Mouse (Mus musculus): ENCODE measurements around the gene Slc6a16. TPM values are rescaled to one million over a fixed set of nuclear protein-coding genes. Genes with fewer than 3 reads are reported as not detected.

The Slc6a16 gene
- polyA plus RNA-seq (2012; rRNA removed): 2.1 and 2.2 TPM in 2 replicates

DNA sequence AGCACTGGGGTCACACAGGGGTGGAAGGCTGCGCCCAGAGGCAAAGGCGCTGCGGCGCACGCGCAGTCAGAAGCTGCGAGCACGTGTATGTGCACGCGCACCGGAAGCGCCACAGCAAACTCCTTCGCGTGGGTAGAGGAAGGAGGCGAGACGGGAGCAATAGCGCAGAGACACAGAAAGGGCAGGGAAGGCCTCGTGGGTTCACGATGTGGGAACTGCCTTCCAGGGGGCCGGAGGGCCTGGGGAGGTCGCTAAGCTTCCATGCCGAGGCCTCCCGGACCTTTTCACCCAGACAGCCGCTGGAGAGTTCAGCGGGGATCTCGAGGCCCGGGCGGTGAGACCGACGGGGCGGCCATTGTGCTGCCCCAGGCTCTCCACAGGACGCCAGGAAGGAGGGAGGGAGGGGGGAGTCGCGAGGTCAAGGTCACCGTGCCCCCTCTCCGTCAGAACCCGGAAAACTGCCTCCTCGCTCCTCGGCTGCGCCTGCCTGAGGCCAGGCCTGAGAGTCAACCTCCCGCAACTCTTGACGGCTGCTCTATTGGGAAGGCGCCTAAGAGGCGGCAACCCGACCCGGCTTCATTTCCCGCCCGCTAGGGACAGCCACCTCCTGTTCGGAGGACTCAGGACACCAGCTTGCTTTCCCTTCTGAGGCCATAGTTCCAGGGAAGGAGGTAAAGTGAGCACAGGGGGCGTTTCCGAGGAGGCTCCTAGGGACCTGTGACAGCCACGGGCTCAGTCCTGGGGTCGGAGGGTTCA lies at the start of gene Slc6a16:
Gene Slc6a16 (plus strand): TSS at position 453 of the 756 bp plus-strand sequence.

DNA sequence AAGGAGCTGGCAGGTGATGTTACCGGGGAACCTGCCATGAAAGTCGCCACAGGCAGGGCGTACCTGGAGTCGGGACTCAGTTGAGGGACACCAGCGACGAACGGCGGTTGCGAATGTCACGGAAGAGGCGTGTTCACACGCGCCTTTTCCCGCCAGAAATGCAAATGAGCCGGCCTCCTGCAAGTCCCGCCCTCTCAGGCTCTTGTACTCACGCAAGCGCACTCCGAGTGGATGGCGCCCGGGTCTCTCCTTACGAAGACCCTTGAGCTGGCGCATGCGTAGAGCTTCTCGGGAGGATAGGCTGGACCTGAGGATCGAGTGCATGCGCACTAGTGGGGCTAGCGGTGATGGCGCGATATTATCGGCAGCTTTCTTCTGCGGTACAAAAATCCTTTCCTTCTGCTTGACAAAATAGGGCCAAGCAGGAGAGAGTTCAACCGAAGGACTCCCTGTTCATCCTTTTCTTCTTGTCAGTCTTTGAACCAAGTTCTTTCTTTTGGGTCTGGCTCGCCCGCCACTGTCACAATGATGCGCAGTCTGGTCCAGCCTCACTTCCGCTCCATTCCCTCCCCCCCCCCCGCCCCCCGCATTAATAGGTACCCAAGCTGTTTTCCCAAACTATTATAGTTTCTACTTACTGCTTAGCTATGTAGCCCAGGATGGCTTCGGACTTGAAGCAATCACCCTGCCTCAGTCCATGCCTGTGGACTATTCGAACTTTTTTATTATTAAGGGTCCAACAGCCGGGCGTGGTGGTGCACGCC lies 36.3 kb upstream of the Slc6a16 start, which contains the start of gene Ccdc155:
Gene Ccdc155 (minus strand): TSS at position 513 of the 764 bp plus-strand sequence.

DNA sequence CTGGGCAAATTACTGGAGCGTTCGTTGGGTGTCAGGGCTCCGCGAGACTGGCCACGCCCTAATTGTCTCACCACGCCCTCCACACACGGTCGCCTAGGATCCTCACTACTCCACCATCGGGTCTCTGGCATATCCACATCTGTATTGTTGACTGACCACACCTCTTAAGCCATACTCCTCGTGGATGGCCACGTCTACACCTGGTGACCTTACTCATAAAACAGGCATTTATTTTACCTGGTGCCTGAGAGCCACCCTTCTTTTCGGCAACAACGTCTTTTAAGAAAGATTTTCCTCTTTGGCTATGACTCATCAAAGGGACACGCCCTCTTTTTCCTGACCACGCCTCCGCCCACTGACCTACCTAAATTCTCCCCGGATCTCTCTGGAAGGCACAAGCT lies 29.0 kb upstream of the Slc6a16 start, which contains the start of gene Dkkl1:
Gene Dkkl1 (minus strand): TSS at position 297 of the 401 bp plus-strand sequence.

DNA sequence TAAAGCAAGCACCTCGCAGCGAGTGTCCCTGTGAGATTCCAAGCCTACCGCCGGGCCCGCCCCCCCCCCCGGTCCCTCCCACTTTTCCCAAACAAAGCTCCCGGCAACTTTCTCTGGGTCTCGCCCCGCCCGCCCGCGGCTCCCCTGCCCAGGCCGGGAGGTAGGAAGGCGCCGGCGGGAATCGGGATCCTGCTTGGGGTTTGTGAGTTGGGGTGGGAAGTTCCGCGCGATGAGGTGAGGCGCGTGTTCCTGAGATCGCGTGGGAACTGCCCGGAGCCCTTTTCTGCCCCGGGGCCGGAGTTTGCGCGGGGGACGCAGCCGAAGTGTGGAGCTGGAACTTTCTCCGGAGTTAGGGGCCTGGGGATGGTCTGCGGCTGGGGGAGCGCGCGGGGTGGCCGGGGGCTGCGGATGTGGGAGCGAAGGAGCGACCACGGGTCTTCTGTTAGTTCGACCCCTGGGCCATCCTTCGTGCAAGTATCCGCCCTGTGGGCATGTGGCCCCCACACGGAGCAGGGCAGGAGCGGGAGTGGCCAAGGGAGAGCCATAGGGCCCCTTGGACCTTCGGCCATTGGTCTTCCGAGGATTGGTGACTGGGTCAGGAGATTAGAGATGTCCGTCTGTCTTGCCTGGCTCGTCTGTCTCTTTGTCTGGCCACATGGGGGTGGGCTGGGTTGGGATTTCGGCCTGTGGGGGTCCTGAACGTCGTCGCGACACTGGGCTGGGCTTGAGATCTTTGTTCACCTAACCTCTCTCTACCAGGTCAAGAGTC lies 25.0 kb upstream of the Slc6a16 start, which contains the start of gene Tead2:
Gene Tead2 (plus strand): TSS at position 81 of the 769 bp plus-strand sequence.

DNA sequence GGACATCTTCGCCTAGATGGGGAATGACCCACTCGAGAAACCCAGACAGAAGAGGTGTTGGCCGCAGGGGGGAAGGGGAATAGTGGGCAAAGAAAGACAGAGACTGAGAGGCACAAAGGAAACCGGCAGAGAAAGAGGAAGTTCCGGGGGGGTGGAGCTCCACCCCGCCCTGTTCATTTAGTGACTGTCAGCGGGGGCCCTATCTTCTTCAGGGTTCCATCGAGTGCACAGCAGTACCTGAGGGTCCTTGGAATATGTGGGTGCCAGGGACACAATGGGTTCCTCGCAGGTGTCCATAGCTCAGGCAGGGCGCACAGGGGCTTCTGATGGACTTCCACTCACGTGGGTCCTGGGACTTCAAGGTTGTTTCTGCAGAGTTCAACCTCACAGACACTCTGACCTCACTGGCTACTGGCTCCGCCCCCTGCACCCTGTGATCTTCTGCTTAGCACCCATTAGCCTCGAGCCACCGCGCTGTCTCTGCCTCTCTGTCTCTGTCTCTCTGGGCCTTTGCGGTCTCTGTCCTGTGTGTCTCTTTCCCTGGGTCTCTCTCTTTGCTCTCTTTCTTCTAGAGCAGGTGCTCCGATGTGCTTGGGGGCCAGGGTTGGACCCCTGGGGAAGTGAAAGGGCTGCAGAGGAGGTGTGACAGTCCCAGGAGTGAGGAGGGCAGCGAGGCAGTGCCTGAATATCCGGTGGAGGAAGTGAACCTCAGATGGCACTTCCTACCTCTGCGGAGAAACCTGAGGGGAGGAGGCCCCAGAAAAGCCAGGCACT lies 2.0 kb upstream of the Slc6a16 start, which contains the start of gene Cd37:
Gene Cd37 (minus strand): TSS at position 393 of the 774 bp plus-strand sequence.

DNA sequence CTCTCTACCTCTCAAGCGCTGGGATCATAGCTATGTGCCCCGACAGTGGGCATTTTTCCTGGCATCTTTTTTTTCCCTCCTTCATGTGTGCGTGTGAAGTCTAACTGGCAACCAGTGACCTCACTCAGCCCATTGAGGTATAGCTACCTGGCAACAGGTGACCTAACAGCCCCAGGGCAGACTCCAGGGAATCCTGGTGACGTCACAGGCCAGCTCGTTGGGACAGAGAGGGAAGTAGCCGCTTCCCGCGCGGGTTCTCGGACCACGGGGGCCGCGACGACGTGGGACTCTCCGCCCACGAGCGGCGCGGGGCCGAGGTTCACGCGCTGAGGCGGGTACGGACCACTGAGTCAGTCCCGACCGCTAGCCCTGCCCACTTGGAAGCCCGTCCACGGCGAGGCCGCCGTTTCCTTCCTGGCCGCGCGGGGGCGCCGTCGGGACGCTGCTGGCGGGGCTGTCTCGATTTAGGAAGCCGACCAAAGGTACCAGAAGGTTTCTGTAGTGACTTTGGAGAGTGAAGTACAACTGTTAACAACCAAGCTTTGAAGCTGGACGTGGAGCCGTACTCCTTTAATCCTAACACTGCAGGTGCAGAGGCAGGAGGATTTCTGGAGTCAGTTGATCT lies 36.4 kb downstream of the Slc6a16 start, which contains the start of gene Slc6a21:
Gene Slc6a21 (plus strand): TSS at position 378 of the 625 bp plus-strand sequence.

Other genes starting within 250 kb of the Slc6a16 start
- gene Irf3, start 243.4 kb upstream of the Slc6a16 start, polyA plus RNA-seq (2012; rRNA removed): 89.9 and 97.5 TPM in 2 replicates
- 8.4 and 10.7 TPM in 2 replicates for gene Bcl2l12, start 242.4 kb upstream of the Slc6a16 start, polyA plus RNA-seq (2012; rRNA removed)
- 91.3 and 106 TPM in 2 replicates for gene Scaf1, start 224.7 kb upstream of the Slc6a16 start, polyA plus RNA-seq (2012; rRNA removed)
- gene Rras, start 223.1 kb upstream of the Slc6a16 start, polyA plus RNA-seq (2012; rRNA removed): 20.9 and 23.6 TPM in 2 replicates
- 9.9 and 13.2 TPM in 2 replicates for gene Prr12, start 188.2 kb upstream of the Slc6a16 start, polyA plus RNA-seq (2012; rRNA removed)
- 74.9 and 77.9 TPM in 2 replicates for gene Nosip, start 178.7 kb upstream of the Slc6a16 start, polyA plus RNA-seq (2012; rRNA removed)
- gene Prrg2, start 178.4 kb upstream of the Slc6a16 start, polyA plus RNA-seq (2012; rRNA removed): 17.9 and 18.6 TPM in 2 replicates
- gene Rcn3, start 148.9 kb upstream of the Slc6a16 start, polyA plus RNA-seq (2012; rRNA removed): 34.7 and 64.0 TPM in 2 replicates
- gene Fcgrt, start 137.2 kb upstream of the Slc6a16 start, polyA plus RNA-seq (2012; rRNA removed): 15.8 and 18.4 TPM in 2 replicates
- gene Rps11, start 116.6 kb upstream of the Slc6a16 start, polyA plus RNA-seq (2012; rRNA removed): 524 and 549 TPM in 2 replicates
- gene Rpl13a, start 112.3 kb upstream of the Slc6a16 start, polyA plus RNA-seq (2012; rRNA removed): 2,210 and 2,469 TPM in 2 replicates
- 0.21 and 0.34 TPM in 2 replicates for gene Gm45713, start 104.9 kb upstream of the Slc6a16 start, polyA plus RNA-seq (2012; rRNA removed)
- gene Flt3l, start 104.7 kb upstream of the Slc6a16 start, polyA plus RNA-seq (2012; rRNA removed): 7.5 and 9.1 TPM in 2 replicates
- gene Pih1d1, start 86.8 kb upstream of the Slc6a16 start, polyA plus RNA-seq (2012; rRNA removed): 144 and 160 TPM in 2 replicates
- 13.3 and 16.7 TPM in 2 replicates for gene Aldh16a1, start 86.5 kb upstream of the Slc6a16 start, polyA plus RNA-seq (2012; rRNA removed)
- gene Slc17a7, start 77.1 kb upstream of the Slc6a16 start, polyA plus RNA-seq (2012; rRNA removed): 45.9 and 55.3 TPM in 2 replicates
- 0.16 and 0.22 TPM in 2 replicates for gene Gfy, start 61.5 kb upstream of the Slc6a16 start, polyA plus RNA-seq (2012; rRNA removed)
- 0.19 and 0.21 TPM in 2 replicates for gene Pth2, start 60.1 kb upstream of the Slc6a16 start, polyA plus RNA-seq (2012; rRNA removed)
- 0.56 and 0.74 TPM in 2 replicates for gene Ccdc155, start 36.2 kb upstream of the Slc6a16 start, polyA plus RNA-seq (2012; rRNA removed)
- gene Dkkl1, start 28.9 kb upstream of the Slc6a16 start, polyA plus RNA-seq (2012; rRNA removed): 5.7 and 5.9 TPM in 2 replicates
- 57.7 and 65.9 TPM in 2 replicates for gene Tead2, start 25.3 kb upstream of the Slc6a16 start, polyA plus RNA-seq (2012; rRNA removed)
- 1.5 and 1.6 TPM in 2 replicates for gene Cd37, start 2.0 kb upstream of the Slc6a16 start, polyA plus RNA-seq (2012; rRNA removed)
- gene Slc6a21, start 36.4 kb downstream of the Slc6a16 start, polyA plus RNA-seq (2012; rRNA removed): 0.03 and 0.12 TPM in 2 replicates
- 23.4 and 26.7 TPM in 2 replicates for gene Trpm4, start 92.7 kb downstream of the Slc6a16 start, polyA plus RNA-seq (2012; rRNA removed)
- 0.35 and 2.8 TPM in 2 replicates for gene Hrc, start 94.2 kb downstream of the Slc6a16 start, polyA plus RNA-seq (2012; rRNA removed)
- 60.6 and 63.5 TPM in 2 replicates for gene Ppfia3, start 125.9 kb downstream of the Slc6a16 start, polyA plus RNA-seq (2012; rRNA removed)
- 59.8 and 63.1 TPM in 2 replicates for gene Lin7b, start 129.5 kb downstream of the Slc6a16 start, polyA plus RNA-seq (2012; rRNA removed)
- gene Snrnp70, start 154.7 kb downstream of the Slc6a16 start, polyA plus RNA-seq (2012; rRNA removed): 619 and 668 TPM in 2 replicates
- 0.03 TPM in 1 of 2 replicates, not detected in the other for gene Kcna7, start 164.6 kb downstream of the Slc6a16 start, polyA plus RNA-seq (2012; rRNA removed)
- 0.06 and 0.13 TPM in 2 replicates for gene Ntf5, start 172.6 kb downstream of the Slc6a16 start, polyA plus RNA-seq (2012; rRNA removed)
- gene Lhb, start 179.7 kb downstream of the Slc6a16 start, polyA plus RNA-seq (2012; rRNA removed): 0.31 and 0.66 TPM in 2 replicates
- gene Gys1, start 193.8 kb downstream of the Slc6a16 start, polyA plus RNA-seq (2012; rRNA removed): 23.7 and 24.0 TPM in 2 replicates
- gene Ruvbl2, start 197.0 kb downstream of the Slc6a16 start, polyA plus RNA-seq (2012; rRNA removed): 114 and 117 TPM in 2 replicates
- gene Ftl1, start 218.8 kb downstream of the Slc6a16 start, polyA plus RNA-seq (2012; rRNA removed): 1,600 and 1,742 TPM in 2 replicates
- gene Bax, start 225.8 kb downstream of the Slc6a16 start, polyA plus RNA-seq (2012; rRNA removed): 176 and 188 TPM in 2 replicates
- gene Tulp2, start 240.8 kb downstream of the Slc6a16 start, polyA plus RNA-seq (2012; rRNA removed): 0.22 and 0.32 TPM in 2 replicates
- 0.17 TPM in 1 of 2 replicates, not detected in the other for gene Gm45808, start 245.7 kb downstream of the Slc6a16 start, polyA plus RNA-seq (2012; rRNA removed)
- gene Dhdh, start 247.7 kb downstream of the Slc6a16 start, polyA plus RNA-seq (2012; rRNA removed): 3.0 and 3.2 TPM in 2 replicates